Mouse (Mus musculus) forebrain, embryonic 14.5 days (tissue): ENCODE data around the gene Sptlc2. TPM values are rescaled to one million over a fixed set of nuclear protein-coding genes. Genes with fewer than 3 reads are reported as not detected.

ENCODE experiments used
- ATAC-seq: fragments of 200-750 bp; cut with Nextera tagmentation; 2 replicates; pipeline ENCODE4 v1.8.0; 2017; ENCODE audit warnings: mild to moderate bottlenecking, moderate library complexity
- DNase-seq: peaks from one replicate; pipeline ENCODE4 v3.0.0-alpha.2; 2015; ENCODE audit warnings: low spot score
- H3K27ac ChIP-seq: fragments of 300-500 bp; sonication (generic); 2 replicates; pipeline ENCODE4 v1.5.1; 2014; ENCODE audit warnings: low read depth, mild to moderate bottlenecking, control low read depth, low read length, moderate library complexity
- H3K27me3 ChIP-seq: fragments of 300-500 bp; sonication (generic); replicated peaks from 2 replicates; pipeline ENCODE4 v1.6.1; 2014; ENCODE audit warnings: low read length, control low read depth, mixed read lengths; ENCODE audit not compliant: control insufficient read depth, insufficient read depth
- H3K36me3 ChIP-seq: fragments of 300-500 bp; sonication (generic); 2 replicates; pipeline ENCODE4 v1.6.1; 2014; ENCODE audit warnings: low read length, control low read depth; ENCODE audit not compliant: control insufficient read depth, insufficient read depth
- H3K4me1 ChIP-seq: fragments of 300-500 bp; sonication (generic); 2 replicates; pipeline ENCODE4 v1.6.1; 2014; ENCODE audit warnings: antibody characterized with exemption, low read length, control low read depth; ENCODE audit not compliant: control insufficient read depth, insufficient read depth
- H3K4me2 ChIP-seq: fragments of 300-500 bp; sonication (generic); 2 replicates; pipeline ENCODE4 v1.6.1; 2014; ENCODE audit warnings: mild to moderate bottlenecking, control low read depth, low read length
- H3K4me3 ChIP-seq: fragments of 300-500 bp; sonication (generic); 2 replicates; pipeline ENCODE4 v1.5.1; 2014; ENCODE audit warnings: low read depth, low read length, control low read depth
- H3K9ac ChIP-seq: fragments of 300-500 bp; sonication (generic); 2 replicates; pipeline ENCODE4 v1.6.1; 2014; ENCODE audit warnings: mild to moderate bottlenecking, low read length, control low read depth, moderate library complexity
- H3K9me3 ChIP-seq: fragments of 300-500 bp; sonication (generic); replicated peaks from 2 replicates; pipeline ENCODE4 v1.6.1; 2016; ENCODE audit warnings: low read length, control low read depth, mixed read lengths; ENCODE audit not compliant: control insufficient read depth
- WGBS: fragments of 180-500 bp; shearing (Covaris S2); extraction: QIAGEN DNeasy Blood & Tissue Kit; methylation state at CpG from one replicate; pipeline ENCODE4 v1.1.7; 2014; 5-methylcytosine and 5-hydroxymethylcytosine counted together
- polyA plus RNA-seq: library from polyadenylated mRNA; unstranded; fragments of >200 nt; fragmentation: Nextera tagmentation; extraction: Ambion mirVana; gene quantifications from 2 replicates; pipeline ENCODE4 v1.2.1, GENCODE M21; 2014

The Sptlc2 gene
- polyA plus RNA-seq, 1 experiment from 2014 or later, result 51.8 TPM

DNA sequence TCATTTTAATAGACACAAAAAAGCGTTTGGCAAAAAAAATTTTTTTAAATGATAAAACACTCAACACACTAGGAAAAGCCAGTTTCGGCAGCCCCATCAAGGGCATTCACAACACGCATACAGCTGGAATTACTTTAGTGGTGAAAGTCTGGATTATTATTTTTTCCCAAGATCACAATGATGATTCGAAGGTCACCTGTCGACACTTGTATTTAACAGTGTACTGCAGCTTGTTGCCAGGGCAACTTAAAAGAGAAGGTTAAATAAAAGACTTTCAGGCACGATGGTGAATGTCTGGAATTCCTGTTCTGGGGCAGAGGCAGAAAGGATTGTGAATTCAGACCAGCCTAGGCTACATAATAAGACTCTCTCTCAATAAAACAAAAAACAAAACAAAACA, 13.7 kb upstream of the Sptlc2 start:
- no peak overlapping the region for H3K9ac ChIP-seq
- no peaks in the 10 kb centered on the region for H3K4me1 ChIP-seq
- WGBS, result 57% methylated on average over 6 of the region's 6 CpGs
- H3K4me3 ChIP-seq, result no peak overlapping the region
- H3K36me3 ChIP-seq, result no peaks in the 10 kb centered on the region
- H3K27me3 ChIP-seq, result no peaks in the 10 kb centered on the region
- H3K9me3 ChIP-seq, result no peaks in the 10 kb centered on the region
- ATAC-seq (no peak), DNase-seq (no peak)
- H3K27ac ChIP-seq, result no peak overlapping the region
- no peak overlapping the region for H3K4me2 ChIP-seq

- Histone ChIP-seq H3K4me2 (no peak overlapping the region), H3K9ac (no peak overlapping the region), H3K4me1 (no peaks in the 10 kb centered on the region), H3K4me3 (no peak overlapping the region), H3K27ac (no peak overlapping the region), H3K9me3 (no peaks in the 10 kb centered on the region), H3K36me3 (no peaks in the 10 kb centered on the region), H3K27me3 (no peaks in the 10 kb centered on the region)
- 91% methylated on average over 10 of the region's 10 CpGs for WGBS
- no peak for ATAC-seq
- no peak for DNase-seq
Observed at GRCm38 (mm10) chr12:87399119-87399819, 11.1 kb upstream of the Sptlc2 start.

- no peaks in the 10 kb centered on the region for H3K9me3 ChIP-seq
- H3K36me3 ChIP-seq, result no peaks in the 10 kb centered on the region
- 80% methylated on average over 4 of the region's 4 CpGs for WGBS
- H3K4me3 ChIP-seq, result no peak overlapping the region
- H3K4me1 ChIP-seq, result no peaks in the 10 kb centered on the region
- no peak overlapping the region for H3K4me2 ChIP-seq
- H3K27me3 ChIP-seq, result no peaks in the 10 kb centered on the region
- H3K27ac ChIP-seq, result no peak overlapping the region
- no peak overlapping the region for H3K9ac ChIP-seq
- DNase-seq (no peak), ATAC-seq (no peak)
Observed at GRCm38 (mm10) chr12:87397811-87398417, 9.8 kb upstream of the Sptlc2 start.

- H3K4me3 ChIP-seq, result no peak overlapping the region
- H3K9ac ChIP-seq, result no peak overlapping the region
- no peaks in the 10 kb centered on the region for H3K9me3 ChIP-seq
- no peaks in the 10 kb centered on the region for H3K27me3 ChIP-seq
- WGBS, result 86% methylated on average over 4 of the region's 4 CpGs
- ATAC-seq (no peak), DNase-seq (no peak)
- no peak overlapping the region for H3K4me2 ChIP-seq
- no peaks in the 10 kb centered on the region for H3K36me3 ChIP-seq
- no peaks in the 10 kb centered on the region for H3K4me1 ChIP-seq
- no peak overlapping the region for H3K27ac ChIP-seq
Observed at GRCm38 (mm10) chr12:87397126-87397525, 9.0 kb upstream of the Sptlc2 start.

DNA sequence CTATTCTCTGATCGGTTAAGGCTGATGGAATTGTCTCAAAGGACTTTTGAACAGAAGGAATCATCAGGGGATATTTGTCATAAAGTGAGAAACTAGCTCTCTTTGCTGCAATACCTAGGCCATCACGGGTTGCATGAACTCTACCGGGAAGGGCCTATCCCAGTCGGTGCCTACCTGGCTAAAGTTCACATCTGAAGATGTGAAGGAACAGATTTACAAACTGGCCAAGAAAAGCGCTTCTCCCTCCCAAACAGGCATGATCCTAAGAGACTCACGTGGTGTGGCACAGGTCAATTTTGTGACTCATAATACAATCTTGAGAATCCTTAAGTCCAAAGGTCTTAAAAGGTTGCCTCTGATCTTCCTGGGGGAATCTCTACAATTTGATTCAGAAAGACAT, 6.2 kb upstream of the Sptlc2 start:
- H3K27me3 ChIP-seq, result no peaks in the 10 kb centered on the region
- no peak overlapping the region for H3K27ac ChIP-seq
- ATAC-seq (no peak), DNase-seq (no peak)
- H3K4me1 ChIP-seq, result no peaks in the 10 kb centered on the region
- no peaks in the 10 kb centered on the region for H3K36me3 ChIP-seq
- H3K4me2 ChIP-seq, result no peak overlapping the region
- no peak overlapping the region for H3K4me3 ChIP-seq
- no peak overlapping the region for H3K9ac ChIP-seq
- 87% methylated on average over 6 of the region's 6 CpGs for WGBS
- no peaks in the 10 kb centered on the region for H3K9me3 ChIP-seq

- Histone ChIP-seq H3K27me3 (no peaks in the 10 kb centered on the region), H3K4me3 (no peak overlapping the region), H3K27ac (no peak overlapping the region), H3K36me3 (no peaks in the 10 kb centered on the region), H3K9me3 (no peaks in the 10 kb centered on the region), H3K4me2 (no peak overlapping the region), H3K4me1 (no peaks in the 10 kb centered on the region), H3K9ac (no peak overlapping the region)
- ATAC-seq (no peak), DNase-seq (no peak)
- 90% methylated on average over 4 of the region's 4 CpGs for WGBS
Observed at GRCm38 (mm10) chr12:87393447-87394145, 5.4 kb upstream of the Sptlc2 start.

GRCm38 (mm10) chr12:87391355-87391754, 3.2 kb upstream of the Sptlc2 start:
- no peak overlapping the region for H3K9ac ChIP-seq
- H3K4me1 ChIP-seq, result peaks cover 8% of the 10 kb centered on the region; the same call in 1 of the 2 replicates
- no peak for ATAC-seq
- DNase-seq, result no peak
- no peak overlapping the region for H3K4me3 ChIP-seq
- H3K27ac ChIP-seq, result no peak overlapping the region
- no peaks in the 10 kb centered on the region for H3K27me3 ChIP-seq
- H3K36me3 ChIP-seq, result no peaks in the 10 kb centered on the region
- no peaks in the 10 kb centered on the region for H3K9me3 ChIP-seq
- H3K4me2 ChIP-seq, result no peak overlapping the region

DNA sequence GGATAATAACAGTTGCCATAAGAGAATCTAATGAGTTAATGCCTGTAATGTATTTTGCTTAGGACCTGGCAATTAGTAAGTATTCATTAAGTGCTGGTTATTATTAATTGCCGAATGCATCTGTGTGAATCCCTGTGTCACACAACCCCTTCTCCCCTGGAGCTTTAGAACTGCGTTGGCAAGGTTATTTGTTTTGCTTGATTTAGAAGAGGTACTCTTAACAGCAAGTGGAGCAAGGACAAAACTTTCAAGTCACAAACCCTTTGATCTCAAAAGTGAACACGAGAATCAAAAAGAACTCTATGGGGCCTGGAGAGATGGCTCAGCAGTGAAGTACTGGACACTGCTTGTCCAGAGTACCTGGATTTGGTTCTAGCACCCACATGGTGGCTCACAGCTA, 1.1 kb upstream of the Sptlc2 start:
- no peaks in the 10 kb centered on the region for H3K27me3 ChIP-seq
- H3K27ac ChIP-seq, result no peak overlapping the region
- ATAC-seq (no peak), DNase-seq (no peak)
- no peaks in the 10 kb centered on the region for H3K36me3 ChIP-seq
- H3K4me1 ChIP-seq, result peaks cover 11% of the 10 kb centered on the region; the same call in 1 of the 2 replicates
- H3K4me3 ChIP-seq, result no peak overlapping the region
- no peak overlapping the region for H3K9ac ChIP-seq
- no peak overlapping the region for H3K4me2 ChIP-seq
- 48% methylated on average over 3 of the region's 3 CpGs for WGBS
- no peaks in the 10 kb centered on the region for H3K9me3 ChIP-seq
